15 mouse cellular contexts compared by ENCODE assay signal in the genomic region with DNA sequence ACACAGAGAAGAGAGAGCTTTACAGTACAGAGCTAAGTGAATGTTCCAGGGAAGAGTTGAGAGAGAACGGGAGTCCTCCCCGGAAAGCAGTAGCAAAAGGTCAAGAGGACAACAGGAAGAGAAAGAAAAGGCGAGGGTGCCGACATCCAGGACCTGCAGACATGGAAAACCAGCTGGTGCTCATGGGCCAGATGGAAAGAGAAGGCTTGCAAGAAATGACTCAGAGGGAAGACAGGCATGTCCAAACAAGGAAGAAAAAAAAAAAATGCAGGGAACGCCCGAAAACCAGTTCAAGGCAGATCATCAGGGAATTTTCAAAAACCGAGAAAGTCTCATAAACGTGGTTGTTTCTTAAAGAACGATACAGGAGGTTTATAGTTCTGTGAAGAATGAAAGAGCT. TPM values are rescaled to one million over a fixed set of nuclear protein-coding genes. Genes with fewer than 3 reads are reported as not detected.
DNase-seq lines count a peak whose midpoint lies in the region; ATAC-seq and TF ChIP-seq lines count a peak whose summit lies in the region.
"Had no signal": no experiment of that assay in that cellular context is flagged by ENCODE, and none has a peak within 500 bp of the region (broad histone marks: within the 10 kb centered on the region; RNA-seq: fewer than 3 reads in every experiment).

No protein-coding gene starts in this region.

- no peak for TF ChIP-seq CTCF in cerebellum, adult 2 months (IDR thresholded peaks at IDR 0.05; ENCODE audit: borderline replicate concordance, insufficient read depth, low read depth, low read length)
- no peak for TF ChIP-seq CTCF in layer of hippocampus, adult 2 months (conservative IDR thresholded peaks at IDR 0.05)
- no peak for TF ChIP-seq CTCF in liver, postnatal 0 days (IDR thresholded peaks at IDR 0.05; ENCODE audit: low read depth)

- H3K27me3 ChIP-seq in cerebellum, adult 2 months (ENCODE audit: control insufficient read depth, insufficient read depth, low read length): no peaks in the 10 kb centered on the region
- no peaks in the 10 kb centered on the region for H3K27me3 ChIP-seq in liver, postnatal 0 days (ENCODE audit: insufficient read depth, low read length)
- H3K27me3 ChIP-seq: liver, embryonic 15.5 days; neural tube, embryonic 13.5 days had no signal

- DNase-seq in cerebellum, adult 2 months: peak; percentile 20 to 37
- DNase-seq in cerebellum, adult 8-10 months: no peak
- DNase-seq in layer of hippocampus, adult 2 months (ENCODE audit: low spot score in 2 of 2): peak in 1 of 2 experiments; percentile 22
- DNase-seq in layer of hippocampus, adult 9-10 months (ENCODE audit: low spot score): no peak
- DNase-seq in fat pad, adult 2 months (ENCODE audit: extremely low read depth, low read depth, low spot score): peak; percentile 49
- DNase-seq in lung, postnatal 36 days: peak; percentile 31
- no peak for DNase-seq in liver, postnatal 0 days
- DNase-seq in cerebellum, adult 11 months: no peak
- DNase-seq: right cerebral cortex, postnatal 14 days had no signal

- 0 out of 2 replicates have a peak, but pooled peaks cover 3% of the 10 kb centered on the region for H3K4me1 ChIP-seq in cerebellum, adult 2 months (ENCODE audit: control insufficient read depth, insufficient read depth, low read length)
- no peaks in the 10 kb centered on the region for H3K4me1 ChIP-seq in liver, postnatal 0 days (ENCODE audit: insufficient read depth)

- H3K9ac ChIP-seq in liver, postnatal 0 days (replicated peaks): no peak overlapping the region
- H3K9ac ChIP-seq: hindbrain, embryonic 13.5 days; liver, embryonic 15.5 days; midbrain, embryonic 12.5 days; neural tube, embryonic 13.5 days had no signal

- TF ChIP-seq POLR2A in cerebellum, adult 2 months (IDR thresholded peaks at IDR 0.05; ENCODE audit: borderline replicate concordance, insufficient read depth, low read length): no peak

- no peak for TF ChIP-seq EP300 in liver, postnatal 0 days (IDR thresholded peaks at IDR 0.05; ENCODE audit: low read depth)

- no peaks in the 10 kb centered on the region for H3K36me3 ChIP-seq in liver, postnatal 0 days (replicated peaks; ENCODE audit: insufficient read depth, low read length)
- H3K36me3 ChIP-seq: hindbrain, embryonic 13.5 days; liver, embryonic 15.5 days; midbrain, embryonic 12.5 days had no signal

- H3K4me3 ChIP-seq in cerebellum, adult 2 months (replicated peaks; ENCODE audit: insufficient read depth, low read depth, low read length): no peak overlapping the region
- no peak overlapping the region for H3K4me3 ChIP-seq in layer of hippocampus, adult 2 months
- no peak overlapping the region for H3K4me3 ChIP-seq in liver, postnatal 0 days (ENCODE audit: low read depth, low read length)
- H3K4me3 ChIP-seq: hindbrain, embryonic 13.5 days; liver, embryonic 15.5 days; midbrain, embryonic 12.5 days; neural tube, embryonic 13.5 days had no signal

- H3K4me2 ChIP-seq in liver, postnatal 0 days (ENCODE audit: low read depth, low read length): no peak overlapping the region
- H3K4me2 ChIP-seq: hindbrain, embryonic 13.5 days; liver, embryonic 15.5 days; midbrain, embryonic 12.5 days; neural tube, embryonic 13.5 days had no signal

- no peak for ATAC-seq in liver, postnatal 0 days

- 53% methylated on average over 9 of the region's 9 CpGs for WGBS in cerebellum, adult 2 months
- 73% methylated on average over 9 of the region's 9 CpGs for WGBS in liver, postnatal 0 days (ENCODE audit: insufficient replicate concordance)

- H3K9me3 ChIP-seq in liver, postnatal 0 days (ENCODE audit: low read length): no peaks in the 10 kb centered on the region
- H3K9me3 ChIP-seq: G1E; liver, embryonic 15.5 days; neural tube, embryonic 13.5 days had no signal

- no peak overlapping the region for H3K27ac ChIP-seq in cerebellum, adult 2 months (ENCODE audit: insufficient read depth, low read length)
- H3K27ac ChIP-seq in layer of hippocampus, adult 2 months: peak overlapping the region; percentile 44; the same call in 1 of the 2 replicates
- no peak overlapping the region for H3K27ac ChIP-seq in liver, postnatal 0 days (ENCODE audit: low read depth)
- H3K27ac ChIP-seq: hindbrain, embryonic 13.5 days; kidney, postnatal 0 days; liver, embryonic 15.5 days; midbrain, embryonic 12.5 days; neural tube, embryonic 13.5 days had no signal

RNA-seq across cellular contexts. Expression of a gene that starts 30.8 kb away (rescaled TPM):
- 108 and 110 TPM in 2 replicates for polyA plus RNA-seq in cerebellum, adult 2 months (2012; rRNA removed)
- total RNA-seq in layer of hippocampus, adult 2 months (2021): 100 to 1,000 TPM; 160 to 172 TPM
- 108 and 109 TPM in 2 replicates for polyA plus RNA-seq in liver, postnatal 0 days (2015; fragmentation: Nextera tagmentation; extraction: Ambion mirVana)

Comparison
In these comparisons a context has a peak if more than half of its experiments do, and no peak if none do; other contexts are left out.
1. DNase-seq: peak in cerebellum, adult 2 months (2 of 2), fat pad, adult 2 months (single experiment) and lung, postnatal 36 days (single experiment); none in cerebellum, adult 8-10 months (single experiment), layer of hippocampus, adult 9-10 months (single experiment), liver, postnatal 0 days (single experiment) and cerebellum, adult 11 months (single experiment).